Mouse (Mus musculus) adrenal gland, adult 2 months (tissue): Measurements from ENCODE around the gene Mlxip. TPM values are rescaled to one million over a fixed set of nuclear protein-coding genes. Genes with fewer than 3 reads are reported as not detected.
A peak's percentile ranks its signal among the peaks of the same experiment; 100 is the strongest.

Experiments used
- DNase-seq: peaks from one replicate; pipeline ENCODE4 v3.0.0; 2021
- polyA plus RNA-seq: library from polyadenylated mRNA; depleted of rRNA; stranded (reverse); fragments of >200 nt; gene quantifications from 2 replicates; pipeline ENCODE4 v1.2.3, GENCODE M21; 2012
- total RNA-seq, 2 experiments: library from RNA; stranded (reverse); gene quantifications; 2 replicates each; pipeline ENCODE4 v1.2.3; 2021

Mlxip gene
- total and polyA plus RNA-seq, 3 experiments, result 15.2 to 45.5 (median 27.4) TPM

DNA sequence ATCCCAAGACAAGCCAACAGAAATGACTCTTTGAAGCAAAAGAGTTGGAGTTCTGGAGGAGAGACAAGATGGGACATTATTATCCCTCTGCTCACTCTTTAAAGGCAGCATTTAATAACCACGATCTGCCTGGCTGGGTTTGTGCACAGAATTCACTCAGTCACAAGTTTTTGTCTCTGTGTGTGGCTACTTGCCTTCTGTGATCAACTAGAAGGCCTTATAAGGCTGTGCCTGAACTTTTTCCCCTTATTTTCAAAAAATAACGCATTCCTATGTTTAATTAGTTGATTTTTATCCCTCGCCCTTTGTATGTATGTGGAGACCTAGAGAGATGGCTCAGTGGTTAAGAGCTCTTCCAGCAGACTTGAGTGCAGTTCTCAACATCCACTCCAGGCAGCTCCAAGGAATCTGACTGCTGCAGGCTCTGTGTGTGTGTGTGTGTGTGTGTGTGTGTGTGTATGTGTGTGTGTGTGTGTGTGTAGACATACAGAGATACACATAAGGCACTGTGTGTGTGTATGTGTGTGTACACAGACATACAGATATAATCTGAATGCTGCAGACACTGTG, 37.8 kb downstream of the Mlxip start:
- DNase-seq, result no peak

- DNase-seq, result peak; percentile 12
Measured at GRCm38 (mm10) chr5:123436071-123436779, 41.6 kb downstream of the Mlxip start.

- DNase-seq, result peak; percentile 53
Measured at GRCm38 (mm10) chr5:123436780-123437175, 42.2 kb downstream of the Mlxip start.

DNA sequence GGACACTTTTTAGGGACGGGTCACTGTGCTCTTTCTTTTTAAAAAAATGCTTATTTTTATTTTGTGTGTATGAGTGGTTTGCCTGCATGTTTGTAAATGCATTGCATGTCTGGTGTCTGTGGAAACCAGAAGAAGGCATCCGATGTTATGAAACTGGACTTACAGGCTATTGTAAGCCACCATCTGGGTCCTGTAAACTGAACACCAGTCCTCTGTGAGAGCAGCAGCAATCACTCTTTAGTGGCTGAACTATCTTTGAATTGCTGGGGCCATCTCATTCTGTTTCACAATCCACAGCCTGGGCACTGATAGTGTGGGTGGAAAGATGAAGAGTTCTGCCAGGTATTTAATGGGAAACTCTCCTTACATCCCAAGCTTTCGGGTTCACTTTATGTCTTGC, 43.8 kb downstream of the Mlxip start:
- no peak for DNase-seq

GRCm38 (mm10) chr5:123439312-123439711, 44.7 kb downstream of the Mlxip start:
- no peak for DNase-seq

DNA sequence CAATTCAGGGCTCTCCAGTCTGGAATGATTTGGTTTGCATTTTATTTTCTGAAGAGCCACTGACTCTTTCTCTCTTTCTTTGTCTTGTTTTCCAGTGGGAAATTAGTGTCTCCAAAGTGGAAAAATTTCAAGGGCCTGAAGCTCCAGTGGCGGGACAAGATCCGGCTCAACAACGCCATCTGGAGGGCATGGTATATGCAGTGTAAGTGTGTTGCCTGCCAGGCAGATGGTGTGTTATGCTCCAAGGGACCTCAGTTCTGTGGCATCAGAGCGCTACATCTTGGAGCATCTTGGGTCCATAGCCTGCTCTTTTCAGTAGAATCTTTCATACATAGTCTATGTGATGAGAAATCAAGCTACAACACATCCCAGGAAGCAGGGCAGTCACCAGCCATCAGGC, 45.3 kb downstream of the Mlxip start:
- DNase-seq, result peak; percentile 29

DNA sequence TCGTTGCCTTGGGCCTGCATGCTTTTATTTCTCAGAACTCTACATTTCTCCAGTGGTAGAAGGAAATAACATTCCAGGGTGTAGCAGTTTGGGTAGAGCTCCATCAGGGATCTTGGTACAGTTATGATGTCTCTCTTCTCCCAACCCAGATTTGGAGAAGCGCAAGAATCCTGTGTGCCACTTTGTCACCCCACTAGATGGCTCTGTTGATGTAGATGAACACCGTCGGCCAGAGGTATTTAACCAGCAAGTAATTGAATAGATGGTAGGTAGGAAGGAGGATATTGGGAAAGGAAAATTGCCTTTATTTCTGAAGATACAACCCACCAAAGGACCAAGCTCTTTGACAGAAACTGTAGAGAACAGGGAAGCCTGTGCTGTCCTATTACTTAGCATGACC, 46.1 kb downstream of the Mlxip start:
- DNase-seq, result no peak

DNA sequence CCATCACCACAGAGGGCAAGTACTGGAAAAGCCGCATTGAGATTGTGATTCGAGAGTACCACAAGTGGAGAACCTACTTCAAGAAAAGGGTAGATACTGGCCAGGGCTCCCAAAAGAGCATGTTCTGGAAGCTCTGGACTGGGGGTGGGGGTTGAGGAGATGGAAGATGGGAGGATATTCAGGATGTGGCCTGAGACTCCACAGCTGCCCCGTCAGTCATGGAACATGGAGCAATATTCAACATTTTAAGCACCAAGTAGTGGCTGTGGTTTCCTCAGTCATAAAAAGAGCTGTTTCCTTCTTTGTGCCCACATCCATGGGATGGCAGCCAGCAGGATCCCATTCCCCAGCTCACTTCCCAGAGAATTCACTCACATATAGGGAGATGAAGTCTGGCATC, 47.7 kb downstream of the Mlxip start:
- DNase-seq, result no peak

GRCm38 (mm10) chr5:123444069-123444468, 49.5 kb downstream of the Mlxip start:
- peak; percentile 69 for DNase-seq

DNA sequence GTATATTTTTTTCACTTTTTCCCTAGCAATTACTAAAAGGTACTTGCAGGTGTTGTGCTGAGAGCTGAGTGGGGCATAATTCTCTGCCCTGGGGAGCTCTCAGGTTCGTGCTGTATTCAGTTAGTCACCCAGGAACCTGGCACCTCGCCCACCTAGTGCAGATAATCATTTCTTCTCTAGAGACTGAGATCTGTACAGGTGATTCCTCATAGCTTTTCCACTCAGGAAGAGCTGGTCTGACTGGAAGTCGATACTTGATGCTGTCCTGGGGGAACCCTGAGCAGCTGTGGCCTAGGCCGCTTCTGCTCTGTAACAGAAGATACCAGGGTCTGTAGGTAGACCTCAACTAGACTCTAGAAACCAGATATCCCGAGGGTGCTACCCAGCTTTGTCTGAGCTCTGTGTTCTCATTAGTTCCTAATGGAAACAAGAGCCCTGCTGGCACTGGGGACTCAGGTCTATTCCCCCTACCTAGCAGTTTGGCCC, 50.3 kb downstream of the Mlxip start:
- no peak for DNase-seq

- no peak for DNase-seq
Measured at GRCm38 (mm10) chr5:123451886-123452285, 57.3 kb downstream of the Mlxip start.

DNA sequence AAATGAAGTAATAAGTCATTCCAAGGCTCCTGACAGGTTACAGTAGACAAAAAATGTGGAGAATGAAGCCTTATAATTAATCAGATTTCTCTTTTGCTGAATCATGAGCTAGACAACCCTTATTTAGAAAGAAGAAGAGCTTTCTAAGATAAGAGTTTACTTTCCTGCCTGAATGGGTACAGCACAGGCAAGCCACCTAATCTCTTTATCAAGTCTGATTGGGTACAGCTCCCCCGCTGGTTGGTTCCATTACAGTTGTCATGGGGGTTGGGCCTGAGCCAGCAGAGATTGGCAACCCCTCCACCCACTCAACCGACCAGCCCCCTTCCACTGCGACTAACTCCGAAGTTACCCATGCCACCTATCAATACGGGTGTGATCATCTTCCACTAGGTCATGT, 66.8 kb downstream of the Mlxip start:
- DNase-seq, result no peak

DNA sequence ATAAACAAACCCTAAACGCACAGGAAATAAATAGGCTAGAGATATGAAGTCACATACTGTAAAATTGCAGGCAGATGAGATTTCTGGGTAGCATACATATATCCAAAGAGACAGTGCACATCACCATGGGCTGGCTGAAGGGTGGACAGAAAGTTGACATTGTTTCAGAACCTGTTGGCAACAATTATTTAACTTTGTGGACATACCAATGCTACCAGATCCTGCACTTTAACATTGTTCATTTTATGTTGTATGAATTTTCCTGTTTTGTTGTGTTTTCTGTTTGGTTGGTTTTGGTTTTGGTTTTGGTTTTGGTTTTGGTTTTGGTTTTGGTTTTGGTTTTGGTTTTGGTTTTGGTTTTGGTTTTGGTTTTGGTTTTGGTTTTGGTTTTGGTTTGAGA, 70.0 kb downstream of the Mlxip start:
- no peak for DNase-seq

GRCm38 (mm10) chr5:123470784-123471400, 76.3 kb downstream of the Mlxip start:
- no peak for DNase-seq

- DNase-seq, result no peak
Measured at GRCm38 (mm10) chr5:123473817-123474216, 79.2 kb downstream of the Mlxip start.

GRCm38 (mm10) chr5:123487659-123488395, 93.2 kb downstream of the Mlxip start:
- no peak for DNase-seq

GRCm38 (mm10) chr5:123489112-123489785, 94.7 kb downstream of the Mlxip start, which contains the start of the genes Lrrc43 and Il31:
Gene Lrrc43, plus strand, starts transcription at chr5:123489305.
Gene Il31, minus strand, starts transcription at chr5:123489489.
- DNase-seq, result no peak

DNA sequence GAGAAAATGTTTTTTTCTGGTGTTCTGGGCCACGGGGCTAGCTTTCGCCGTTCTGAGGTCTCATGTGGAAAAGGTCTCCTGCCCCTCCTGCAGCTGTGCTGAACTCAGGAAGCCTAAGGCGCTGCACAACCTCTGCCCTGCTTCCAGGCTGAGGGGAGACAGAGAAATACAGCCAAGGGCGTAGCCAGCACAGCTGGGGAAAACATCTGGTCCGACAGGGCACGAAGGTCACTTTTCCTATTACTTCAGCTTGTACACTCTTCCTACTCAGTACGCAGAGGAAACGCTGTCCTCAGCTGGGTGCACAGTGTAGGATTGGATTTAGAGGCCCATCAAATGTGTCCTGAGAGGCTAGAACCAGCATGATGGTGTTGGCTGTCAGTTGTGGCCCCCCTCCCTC, 95.3 kb downstream of the Mlxip start:
- DNase-seq, result no peak

DNA sequence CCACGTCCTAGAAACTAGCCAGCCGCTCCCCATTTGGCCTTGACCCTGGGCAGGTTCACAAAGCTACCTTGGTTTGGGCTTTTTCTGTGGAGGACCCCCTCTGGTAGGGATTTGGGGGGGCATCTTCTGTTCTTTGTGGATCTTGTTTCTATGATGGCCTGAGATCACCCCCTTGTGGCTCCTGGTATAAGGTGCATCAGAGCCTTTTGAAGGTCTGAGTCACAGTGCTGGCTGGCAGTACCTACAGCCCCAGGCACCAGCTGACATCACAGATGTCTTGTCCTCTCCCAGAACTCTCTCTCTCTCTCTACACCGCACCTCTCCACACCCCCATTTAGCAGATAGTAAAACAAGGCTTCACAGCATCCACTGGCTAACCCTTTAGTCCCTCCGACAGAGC, 105.1 kb downstream of the Mlxip start:
- peak; percentile 56 for DNase-seq

DNA sequence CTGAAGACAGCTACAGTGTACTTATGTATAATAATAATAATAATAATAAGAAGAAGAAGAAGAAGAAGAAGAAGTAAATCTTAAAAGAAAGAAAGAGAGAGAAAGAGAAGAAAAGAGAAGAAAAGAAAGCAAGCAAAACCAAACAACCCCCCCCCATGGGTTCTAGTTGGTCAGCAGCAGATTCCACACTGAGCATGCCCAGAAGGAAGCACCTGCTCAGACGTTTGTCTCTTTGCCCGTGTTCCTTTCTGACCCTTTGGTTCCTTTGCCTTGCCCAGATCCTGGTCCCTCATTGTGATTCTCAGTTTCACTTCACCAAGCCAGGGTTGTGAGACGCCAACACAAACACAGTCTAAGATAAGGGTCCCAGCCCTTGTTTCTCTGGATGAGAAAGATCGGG, 107.4 kb downstream of the Mlxip start:
- no peak for DNase-seq
